Mouse (Mus musculus): ENCODE measurements around the gene Vmn2r87.
"Not testable (repeated sequence)": the region's sequence is repeated elsewhere in the genome, so short reads cannot be mapped to it uniquely, and the experiment has no call there.

- TF ChIP-seq SMC3 (IDR thresholded peaks at IDR 0.05; ENCODE audit: low read depth, low read length); PAX5 (IDR thresholded peaks at IDR 0.05; ENCODE audit: low read length); CTCF (conservative IDR thresholded peaks at IDR 0.05 in 1 of 2, IDR thresholded peaks at IDR 0.05 in 1 of 2; ENCODE audit: low read depth in 2 of 2, low read length in 2 of 2); POLR2A (IDR thresholded peaks at IDR 0.05; ENCODE audit: low read depth, low read length); MXI1 (IDR thresholded peaks at IDR 0.05; ENCODE audit: low read depth, low read length); POLR2AphosphoS2 (IDR thresholded peaks at IDR 0.05; ENCODE audit: low read depth, low read length); TCF12 (IDR thresholded peaks at IDR 0.05; ENCODE audit: low read depth, low read length); CHD2 (IDR thresholded peaks at IDR 0.05; ENCODE audit: low read length); ETS1 (conservative IDR thresholded peaks at IDR 0.05; ENCODE audit: low read depth, low read length); EP300 (IDR thresholded peaks at IDR 0.05; ENCODE audit: low read length); ZMIZ1 (IDR thresholded peaks at IDR 0.05; ENCODE audit: low read depth, low read length); ZNF384 (IDR thresholded peaks at IDR 0.05; ENCODE audit: low read depth, low read length); JUN (IDR thresholded peaks at IDR 0.05; ENCODE audit: insufficient read depth, low read depth, low read length); MAZ (IDR thresholded peaks at IDR 0.05; ENCODE audit: low read depth, low read length): not testable (repeated sequence)
These were observed 74.8 kb downstream of the Vmn2r87 start for GRCm38 (mm10) chr10:130422368-130422767.

All from CH12.LX (cell line).